Mouse (Mus musculus) subcutaneous adipose tissue, adult 2 months (tissue): ENCODE measurements around the gene Taf4. TPM values are rescaled to one million over a fixed set of nuclear protein-coding genes. Genes with fewer than 3 reads are reported as not detected.

Source experiments
- polyA plus RNA-seq: library from polyadenylated mRNA; depleted of rRNA; stranded (reverse); fragments of >200 nt; gene quantifications from 2 replicates; pipeline ENCODE4 v1.2.3, GENCODE M21; 2012; ENCODE audit warnings: low replicate concordance; rRNA removed

Gene Taf4
- polyA plus RNA-seq: 5.0 and 9.9 TPM in 2 replicates

DNA sequence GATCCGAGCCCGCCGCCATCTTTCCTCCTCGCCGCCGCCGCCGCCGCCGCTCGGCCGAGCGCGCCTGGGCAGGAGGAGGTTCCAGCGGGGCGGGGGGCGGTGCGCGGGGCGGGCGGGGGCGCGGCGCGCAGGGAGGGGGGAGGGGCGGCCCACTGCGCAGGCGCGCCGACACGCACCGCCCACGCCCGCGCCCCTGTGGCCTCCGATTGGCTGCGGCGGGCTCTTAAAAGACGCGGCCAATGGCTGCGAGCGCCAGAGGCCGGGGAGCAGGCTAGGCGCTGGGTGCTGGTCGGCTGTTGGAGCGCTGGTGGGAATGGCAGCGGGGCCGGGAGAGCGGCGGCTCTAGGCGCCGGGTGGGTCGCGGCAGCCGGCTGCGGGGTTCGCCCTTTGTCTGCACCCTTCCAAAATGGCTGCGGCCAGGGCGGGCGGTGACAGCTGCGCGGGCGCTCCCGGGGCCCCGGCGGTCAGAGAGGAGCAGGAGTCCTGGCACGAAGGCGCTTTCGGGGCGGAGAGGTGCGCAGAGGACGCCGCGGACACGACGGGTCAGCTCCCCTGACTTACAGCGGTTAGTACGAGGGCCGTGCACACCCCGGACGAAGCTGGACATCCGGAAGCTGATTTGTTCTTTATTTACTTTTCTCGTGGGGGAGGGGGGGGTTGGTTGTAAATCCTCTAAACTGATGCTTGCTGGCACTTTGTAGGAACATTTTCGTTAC lies at the start of gene Taf4:
TSS of gene Taf4 (minus strand) at position 19 of the 716 bp plus-strand sequence.

DNA sequence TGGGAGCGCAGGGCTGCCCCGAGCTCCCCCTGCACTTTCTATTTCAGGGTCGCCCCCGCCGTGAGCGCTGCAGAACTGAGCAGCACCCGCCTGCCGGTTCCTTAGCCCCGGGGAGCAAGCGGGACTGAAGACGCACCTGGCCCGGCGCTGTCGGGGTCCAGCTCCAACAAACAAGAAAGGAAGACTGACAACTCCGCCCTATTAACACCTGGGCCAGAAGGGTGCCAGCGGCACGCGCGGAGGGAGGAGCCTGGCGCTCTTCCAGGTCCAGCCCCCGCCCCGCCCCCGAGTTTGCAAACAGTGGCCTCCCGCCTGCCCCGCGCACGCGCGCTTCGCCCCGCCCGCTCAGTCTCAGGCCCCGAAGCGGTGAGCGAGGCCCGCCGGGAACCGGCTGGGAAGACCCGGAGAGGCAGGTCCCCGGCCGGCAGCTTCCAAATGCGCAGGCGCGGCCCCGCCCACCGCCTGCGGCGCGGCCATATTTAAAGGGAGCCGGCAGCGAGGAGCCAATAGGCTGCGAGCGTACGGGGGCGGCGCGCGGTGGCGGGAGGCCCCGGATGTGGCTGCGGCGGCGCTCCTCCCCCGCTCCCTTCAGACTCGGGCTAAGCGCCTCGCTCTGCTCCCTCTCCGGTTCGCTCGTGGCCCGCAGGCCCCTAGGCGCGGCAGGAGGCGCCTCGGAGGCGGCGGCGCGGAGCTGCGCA lies 48.1 kb upstream of the Taf4 start, which contains the start of gene Lsm14b:
TSS of gene Lsm14b (plus strand) at position 587 of the 698 bp plus-strand sequence.

Other genes with a start within 250 kb of the Taf4 start
- gene Lsm14b, start 48.3 kb upstream of the Taf4 start, polyA plus RNA-seq: 26.9 and 51.0 TPM in 2 replicates
- 151 and 180 TPM in 2 replicates for gene Psma7, start 65.8 kb upstream of the Taf4 start, polyA plus RNA-seq
- gene Ss18l1, start 65.9 kb upstream of the Taf4 start, polyA plus RNA-seq: 6.6 and 8.6 TPM in 2 replicates
- gene Mtg2, start 93.9 kb upstream of the Taf4 start, polyA plus RNA-seq: 22.5 and 26.8 TPM in 2 replicates
- not detected in 2 replicates for gene Hrh3, start 127.8 kb upstream of the Taf4 start, polyA plus RNA-seq
- gene Osbpl2, start 142.7 kb upstream of the Taf4 start, polyA plus RNA-seq: 28.5 and 35.1 TPM in 2 replicates
- gene Adrm1, start 194.8 kb upstream of the Taf4 start, polyA plus RNA-seq: 113 and 131 TPM in 2 replicates
- gene Lama5, start 249.2 kb upstream of the Taf4 start, polyA plus RNA-seq: 65.2 and 108 TPM in 2 replicates